Mouse (Mus musculus): ENCODE results near the gene 4930451I11Rik. TPM values are rescaled to one million over a fixed set of nuclear protein-coding genes. Genes with fewer than 3 reads are reported as not detected.

4930451I11Rik gene
- polyA plus RNA-seq, 1 experiment from 2014 or later: not detected

DNA sequence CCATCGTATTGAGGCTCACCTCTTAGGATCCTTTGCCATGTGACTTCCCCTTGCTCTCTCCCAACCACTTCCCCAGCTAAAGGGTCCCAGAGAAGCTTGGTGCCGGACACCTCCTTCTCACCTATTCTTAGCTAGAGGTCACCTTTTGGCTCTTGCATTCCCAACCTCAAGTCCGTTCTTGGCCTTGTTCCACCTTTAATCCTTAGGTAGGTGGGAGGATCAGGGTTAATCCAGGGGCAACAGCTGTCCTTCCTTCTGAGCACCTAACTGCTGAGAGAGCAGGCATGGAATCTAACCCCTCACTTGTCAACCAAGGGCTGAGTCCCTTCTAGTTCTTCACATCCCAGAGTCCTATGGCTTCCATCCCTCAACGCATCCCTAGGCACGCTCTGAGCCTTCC lies 5.5 kb downstream of the 4930451I11Rik start:
- no peaks in the 10 kb centered on the region for H3K9me3 ChIP-seq (replicated peaks)
- no peak for ATAC-seq
- 78% methylated on average over 5 of the region's 5 CpGs for WGBS
- no peak overlapping the region for H3K27ac ChIP-seq
- no peaks in the 10 kb centered on the region for H3K27me3 ChIP-seq
- 0 out of 2 replicates have a peak overlapping the region, but pooled peaks have one; percentile 16 for H3K9ac ChIP-seq
- peaks cover 15% of the 10 kb centered on the region for H3K36me3 ChIP-seq (ENCODE audit: poor library complexity, severe bottlenecking)
- H3K4me2 ChIP-seq: peak overlapping the region; percentile 76; the same call in 1 of the 2 replicates
- H3K4me3 ChIP-seq: no peak overlapping the region
- H3K4me1 ChIP-seq: peaks cover 46% of the 10 kb centered on the region

DNA sequence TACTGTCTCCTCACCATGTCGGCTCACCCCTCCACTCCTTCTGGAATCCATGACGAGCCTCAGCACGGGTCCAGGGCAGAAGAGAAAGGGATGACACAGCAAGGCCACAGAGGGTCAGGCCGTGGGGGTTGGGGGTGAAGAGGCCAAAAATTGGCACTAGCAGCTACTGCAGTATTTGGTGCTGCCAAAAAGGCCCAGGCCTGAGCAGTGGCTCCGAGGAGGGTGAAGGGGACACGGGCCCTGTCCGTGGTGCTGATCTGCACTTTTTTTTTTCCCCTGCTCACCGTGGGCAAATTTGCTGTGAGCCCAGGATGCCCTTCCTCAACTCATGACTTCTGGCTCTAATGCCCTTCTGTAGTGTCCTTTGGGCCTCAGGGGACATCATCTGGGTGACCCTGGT lies 6.0 kb downstream of the 4930451I11Rik start:
- H3K27me3 ChIP-seq: no peaks in the 10 kb centered on the region
- peaks cover 46% of the 10 kb centered on the region for H3K4me1 ChIP-seq
- 27% methylated on average over 8 of the region's 8 CpGs for WGBS
- peak overlapping the region; percentile 76 for H3K4me2 ChIP-seq
- H3K36me3 ChIP-seq (ENCODE audit: poor library complexity, severe bottlenecking): peaks cover 15% of the 10 kb centered on the region
- H3K27ac ChIP-seq: no peak overlapping the region
- H3K9ac ChIP-seq: no peak overlapping the region
- no peaks in the 10 kb centered on the region for H3K9me3 ChIP-seq (replicated peaks)
- H3K4me3 ChIP-seq: no peak overlapping the region
- ATAC-seq: no peak

DNA sequence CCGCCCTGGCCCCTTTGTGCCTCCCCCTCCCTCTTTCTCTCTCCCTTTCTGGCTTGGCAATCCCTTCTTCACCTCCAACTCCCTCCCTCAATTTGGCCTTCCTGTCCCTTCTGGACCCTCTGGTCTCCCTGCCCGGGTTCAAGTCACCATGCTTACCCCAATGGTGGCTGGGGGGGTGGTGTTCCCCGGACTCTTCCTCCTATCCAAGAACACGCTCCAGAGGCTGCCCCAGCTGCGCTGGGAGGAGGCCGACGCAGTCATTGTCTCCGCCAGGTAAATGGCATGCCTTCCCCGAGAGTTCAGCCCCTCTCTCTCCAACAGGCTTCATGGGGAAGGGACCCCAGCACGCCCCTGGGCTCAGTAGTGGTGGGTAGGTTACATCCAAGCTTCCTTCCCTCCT lies 7.5 kb downstream of the 4930451I11Rik start:
- Histone ChIP-seq H3K4me2 (peak overlapping the region; percentile 76), H3K9ac (peak overlapping the region; percentile 83), H3K4me3 (peak overlapping the region; percentile 69), H3K4me1 (peaks cover 46% of the 10 kb centered on the region), H3K27me3 (no peaks in the 10 kb centered on the region), H3K27ac (peak overlapping the region; percentile 78), H3K9me3 (replicated peaks) (no peaks in the 10 kb centered on the region; the same call in 1 of the 2 replicates), H3K36me3 (ENCODE audit: poor library complexity, severe bottlenecking) (peaks cover 5% of the 10 kb centered on the region)
- ATAC-seq: no peak
- WGBS: 4% methylated on average over 10 of the region's 10 CpGs

DNA sequence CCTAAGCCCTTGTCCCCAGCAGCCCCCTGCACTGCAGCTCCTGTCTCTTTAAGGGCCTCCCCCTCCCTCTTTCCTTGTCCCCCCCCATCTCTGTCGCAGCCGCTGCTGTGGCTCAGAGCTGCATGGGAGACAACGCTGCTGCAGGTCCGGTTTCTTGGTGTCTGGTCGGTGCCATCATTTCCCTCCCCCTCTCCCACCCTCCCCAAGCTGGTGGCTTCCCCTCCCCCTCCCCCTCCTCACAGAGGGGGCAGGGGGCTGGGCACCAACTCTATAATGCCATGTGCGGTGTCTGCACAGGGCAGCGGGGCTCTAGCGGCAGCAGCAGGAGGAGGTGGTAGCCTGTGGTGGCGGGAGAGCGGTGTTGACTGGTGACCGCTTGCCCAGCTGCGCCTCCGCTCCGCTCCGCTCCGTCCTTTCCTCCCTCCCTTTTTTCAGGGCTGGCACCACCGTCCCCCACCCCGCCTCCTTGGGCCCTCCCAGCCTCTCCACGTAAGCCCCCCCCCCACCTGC lies 8.2 kb downstream of the 4930451I11Rik start:
- peak overlapping the region; percentile 78 for H3K27ac ChIP-seq
- 0% methylated on average over 6 of the region's 19 CpGs for WGBS
- peak; percentile 80 for ATAC-seq
- H3K9me3 ChIP-seq (replicated peaks): no peaks in the 10 kb centered on the region; the same call in 1 of the 2 replicates
- no peaks in the 10 kb centered on the region for H3K27me3 ChIP-seq
- peaks cover 46% of the 10 kb centered on the region for H3K4me1 ChIP-seq
- peak overlapping the region; percentile 76 for H3K4me2 ChIP-seq
- H3K9ac ChIP-seq: peak overlapping the region; percentile 83
- H3K36me3 ChIP-seq (ENCODE audit: poor library complexity, severe bottlenecking): no peaks in the 10 kb centered on the region
- peak overlapping the region; percentile 69 for H3K4me3 ChIP-seq

DNA sequence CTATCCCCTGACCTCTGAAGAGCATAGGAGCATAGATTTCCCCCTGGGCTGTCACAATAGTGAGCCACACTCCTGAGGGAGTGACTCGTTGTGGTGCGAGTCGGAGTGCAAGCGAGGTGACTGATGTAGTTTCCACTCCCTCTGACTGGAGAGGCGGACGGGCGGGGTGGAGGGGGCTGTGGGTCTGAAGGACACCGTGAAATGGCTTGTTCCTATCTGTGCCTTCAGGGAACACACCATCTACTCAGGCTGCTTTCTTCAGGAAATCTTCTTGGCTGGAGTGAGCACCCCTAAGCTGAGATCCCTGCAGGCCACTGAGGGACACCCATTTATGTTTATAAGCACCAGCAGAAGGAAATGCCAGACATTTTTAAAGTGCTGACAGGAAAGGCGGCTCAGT lies 8.7 kb downstream of the 4930451I11Rik start:
- Histone ChIP-seq H3K4me1 (peaks cover 46% of the 10 kb centered on the region), H3K4me2 (peak overlapping the region; percentile 76), H3K27ac (peak overlapping the region; percentile 78), H3K36me3 (ENCODE audit: poor library complexity, severe bottlenecking) (no peaks in the 10 kb centered on the region), H3K4me3 (peak overlapping the region; percentile 69), H3K9me3 (replicated peaks) (no peaks in the 10 kb centered on the region; the same call in 1 of the 2 replicates), H3K27me3 (no peaks in the 10 kb centered on the region), H3K9ac (peak overlapping the region; percentile 83)
- 18% methylated on average over 9 of the region's 9 CpGs for WGBS
- peak; percentile 41 for ATAC-seq

DNA sequence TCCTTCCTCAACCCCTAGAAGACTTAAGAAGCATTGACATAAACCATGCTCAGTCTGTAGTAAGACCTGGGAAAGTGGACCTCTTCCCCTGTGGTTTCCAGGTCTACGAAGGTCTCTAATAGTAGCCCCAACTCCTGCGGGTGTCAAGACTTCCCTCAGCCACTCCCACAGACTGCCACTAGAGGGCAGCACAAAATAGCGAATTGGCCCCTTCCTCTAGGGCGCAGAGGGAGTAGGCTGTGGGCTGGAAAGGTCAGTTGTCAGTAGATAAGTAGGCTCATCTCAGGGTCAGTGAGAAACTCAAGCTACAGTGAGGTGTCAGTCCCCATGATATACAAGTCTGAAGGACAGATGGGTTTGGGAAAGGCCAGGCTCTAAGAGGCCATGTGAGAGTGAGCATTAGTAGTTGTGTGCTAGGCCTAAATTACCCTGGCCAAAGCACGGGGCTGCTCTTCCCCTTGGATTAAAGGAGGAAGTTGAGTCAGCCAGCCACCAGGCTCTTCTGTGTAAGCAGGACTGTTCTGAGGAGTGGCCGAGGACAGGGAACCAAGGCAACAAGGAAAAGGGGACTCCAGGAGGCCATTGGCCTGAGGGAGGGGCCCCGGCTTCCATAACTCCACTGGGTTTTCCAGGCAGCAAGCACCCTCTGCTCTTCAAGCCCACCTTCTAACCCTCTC lies 9.5 kb downstream of the 4930451I11Rik start:
- Histone ChIP-seq H3K4me3 (0 out of 2 replicates have a peak overlapping the region, but pooled peaks have one; percentile 69), H3K27ac (peak overlapping the region; percentile 78), H3K36me3 (ENCODE audit: poor library complexity, severe bottlenecking) (no peaks in the 10 kb centered on the region), H3K9me3 (replicated peaks) (no peaks in the 10 kb centered on the region; the same call in 1 of the 2 replicates), H3K27me3 (no peaks in the 10 kb centered on the region; the same call in 1 of the 2 replicates), H3K4me1 (peaks cover 41% of the 10 kb centered on the region), H3K9ac (peak overlapping the region; percentile 83), H3K4me2 (peak overlapping the region; percentile 76)
- 25% methylated on average over 7 of the region's 7 CpGs for WGBS
- peak; percentile 28; the same call in 1 of the 2 replicates for ATAC-seq

DNA sequence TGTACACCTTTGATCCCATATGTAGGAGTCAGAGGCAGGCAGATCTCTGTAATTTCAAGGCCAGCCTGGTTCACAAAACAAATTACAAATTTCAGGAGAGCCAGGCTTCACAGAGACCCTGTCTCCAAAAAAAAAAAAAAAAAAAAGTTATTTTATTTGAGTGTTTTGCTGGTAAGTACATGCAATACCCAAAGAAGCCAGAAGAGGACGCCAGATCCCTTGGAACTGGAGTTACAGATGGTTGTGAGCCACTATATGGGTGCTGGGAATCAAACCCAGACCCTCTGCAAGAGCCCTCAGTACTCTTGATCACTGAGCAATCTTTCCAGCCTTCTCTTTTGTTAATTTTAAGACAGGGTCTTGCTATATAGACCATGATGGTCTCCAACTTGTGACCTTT lies 12.6 kb downstream of the 4930451I11Rik start:
- Histone ChIP-seq H3K4me3 (no peak overlapping the region), H3K9ac (no peak overlapping the region), H3K27ac (no peak overlapping the region), H3K4me2 (no peak overlapping the region), H3K27me3 (no peaks in the 10 kb centered on the region; the same call in 1 of the 2 replicates), H3K36me3 (ENCODE audit: poor library complexity, severe bottlenecking) (no peaks in the 10 kb centered on the region), H3K4me1 (peaks cover 15% of the 10 kb centered on the region), H3K9me3 (replicated peaks) (no peaks in the 10 kb centered on the region; the same call in 1 of the 2 replicates)
- 35% methylated on average over 1 of the region's 1 CpGs for WGBS
- ATAC-seq: no peak

DNA sequence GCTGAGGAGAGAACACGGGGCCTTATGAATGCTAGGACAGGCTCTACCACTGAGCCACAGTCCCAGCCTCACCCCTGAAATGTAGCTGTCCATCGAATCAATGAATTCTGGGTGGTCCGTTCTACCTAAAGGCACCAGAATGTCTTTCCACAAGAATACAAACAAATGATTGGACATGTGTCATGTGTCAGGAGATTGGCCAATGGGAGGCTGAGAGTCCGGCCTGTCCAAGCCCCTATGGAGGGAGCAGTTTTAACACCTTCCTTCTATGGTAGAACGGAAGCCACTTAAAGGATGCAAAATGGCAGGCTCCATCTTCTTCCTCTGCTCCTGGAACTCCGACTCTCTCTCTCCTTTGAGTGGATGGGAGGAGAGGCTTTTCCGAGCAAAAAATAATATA lies 13.8 kb downstream of the 4930451I11Rik start:
- no peak for ATAC-seq
- no peak overlapping the region for H3K27ac ChIP-seq
- H3K4me3 ChIP-seq: no peak overlapping the region
- WGBS: 83% methylated on average over 7 of the region's 7 CpGs
- H3K9me3 ChIP-seq (replicated peaks): no peaks in the 10 kb centered on the region; the same call in 1 of the 2 replicates
- H3K4me2 ChIP-seq: no peak overlapping the region
- no peaks in the 10 kb centered on the region; the same call in 1 of the 2 replicates for H3K27me3 ChIP-seq
- H3K4me1 ChIP-seq: peaks cover 7% of the 10 kb centered on the region
- H3K36me3 ChIP-seq (ENCODE audit: poor library complexity, severe bottlenecking): no peaks in the 10 kb centered on the region
- H3K9ac ChIP-seq: no peak overlapping the region

DNA sequence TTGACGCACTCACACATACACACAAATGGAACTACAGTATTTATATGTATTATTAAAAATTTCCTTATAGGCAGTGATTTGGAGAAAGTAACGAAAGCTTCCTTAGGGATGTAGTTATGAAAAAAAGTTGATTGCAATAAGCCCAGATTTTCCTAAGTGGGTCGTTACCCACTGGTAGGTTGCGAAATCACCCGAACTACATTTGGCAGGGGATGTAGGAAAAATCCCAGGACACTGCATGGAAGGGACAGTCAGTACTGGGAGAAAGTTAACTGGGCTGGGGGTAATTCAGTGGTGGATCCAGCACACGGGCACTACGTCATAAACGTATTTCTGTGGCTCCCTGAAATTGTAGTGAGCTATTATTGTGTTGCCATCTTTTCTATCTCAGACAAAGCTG lies 14.9 kb downstream of the 4930451I11Rik start:
- Histone ChIP-seq H3K4me3 (no peak overlapping the region), H3K4me1 (no peaks in the 10 kb centered on the region), H3K9ac (no peak overlapping the region), H3K4me2 (no peak overlapping the region), H3K27me3 (no peaks in the 10 kb centered on the region; the same call in 1 of the 2 replicates), H3K9me3 (replicated peaks) (no peaks in the 10 kb centered on the region; the same call in 1 of the 2 replicates), H3K36me3 (ENCODE audit: poor library complexity, severe bottlenecking) (no peaks in the 10 kb centered on the region), H3K27ac (no peak overlapping the region)
- ATAC-seq: no peak
- 87% methylated on average over 8 of the region's 8 CpGs for WGBS

DNA sequence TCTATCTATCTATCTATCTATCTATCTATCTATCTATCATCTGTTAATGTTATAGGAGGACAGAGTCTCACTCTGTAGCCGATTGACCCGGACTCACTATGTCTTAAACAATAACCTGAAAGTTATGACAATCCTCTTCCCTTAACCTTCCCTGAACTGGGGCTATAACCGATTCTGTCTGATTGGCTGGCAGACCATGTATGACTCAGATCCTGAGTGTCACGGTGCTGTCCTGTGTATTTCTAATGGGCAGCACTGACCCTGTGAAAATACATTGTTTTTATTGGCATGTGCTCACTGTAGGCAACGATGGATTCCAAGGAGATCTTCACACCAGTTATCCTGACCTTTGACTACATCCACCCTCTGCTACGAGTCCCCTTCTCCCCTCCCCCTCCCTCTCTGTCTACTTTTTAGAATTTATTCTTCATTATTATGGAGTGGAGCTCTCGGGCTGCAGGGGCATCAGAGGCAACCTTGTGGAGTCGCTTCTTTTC lies 15.7 kb downstream of the 4930451I11Rik start:
- H3K36me3 ChIP-seq (ENCODE audit: poor library complexity, severe bottlenecking): no peaks in the 10 kb centered on the region
- no peak overlapping the region for H3K27ac ChIP-seq
- H3K4me1 ChIP-seq: no peaks in the 10 kb centered on the region
- no peak overlapping the region for H3K4me3 ChIP-seq
- no peaks in the 10 kb centered on the region; the same call in 1 of the 2 replicates for H3K27me3 ChIP-seq
- H3K9me3 ChIP-seq (replicated peaks): no peaks in the 10 kb centered on the region; the same call in 1 of the 2 replicates
- H3K9ac ChIP-seq: no peak overlapping the region
- no peak for ATAC-seq
- H3K4me2 ChIP-seq: no peak overlapping the region
- WGBS: 56% methylated on average over 8 of the region's 8 CpGs

DNA sequence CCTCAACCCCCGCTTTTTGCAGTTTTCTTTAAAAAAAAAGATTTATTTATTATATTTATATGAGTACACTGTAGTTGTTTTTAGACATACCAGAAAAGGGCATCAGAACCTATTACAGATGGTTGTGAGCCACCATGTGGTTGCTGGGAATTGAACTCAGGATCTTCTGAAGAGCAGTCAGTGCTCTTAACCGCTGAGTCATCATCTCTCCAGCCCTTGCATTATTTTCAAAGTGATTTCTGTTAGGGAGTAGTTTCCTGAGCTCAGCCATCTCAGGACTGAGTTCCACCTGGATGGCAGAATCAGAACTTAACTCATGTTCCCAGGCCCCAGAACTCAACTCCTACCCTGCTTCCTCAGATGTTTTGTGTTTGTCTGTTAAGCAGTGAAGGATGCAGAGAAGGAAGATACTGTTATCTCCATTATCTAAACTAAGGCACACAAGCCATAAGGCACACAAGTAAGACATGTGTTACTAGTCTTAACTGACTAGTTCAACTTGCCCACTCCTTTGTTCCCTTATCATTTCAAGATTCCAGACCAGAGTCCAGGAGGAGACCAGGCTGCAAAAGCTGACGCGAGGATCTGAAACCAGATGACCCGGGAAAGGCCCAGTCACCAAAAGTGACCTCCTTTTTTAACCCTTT lies 21.6 kb downstream of the 4930451I11Rik start:
- WGBS: 62% methylated on average over 5 of the region's 5 CpGs
- Histone ChIP-seq H3K36me3 (ENCODE audit: poor library complexity, severe bottlenecking) (peaks cover 6% of the 10 kb centered on the region; the same call in 1 of the 2 replicates), H3K9ac (peak overlapping the region; percentile 92; the same call in 1 of the 2 replicates), H3K27ac (no peak overlapping the region), H3K4me3 (no peak overlapping the region), H3K4me1 (peaks cover 23% of the 10 kb centered on the region), H3K4me2 (peak overlapping the region; percentile 88; the same call in 1 of the 2 replicates), H3K9me3 (replicated peaks) (no peaks in the 10 kb centered on the region), H3K27me3 (no peaks in the 10 kb centered on the region)
- no peak for ATAC-seq

Data from forebrain, embryonic 13.5 days (tissue).